Mouse (Mus musculus) forebrain, embryonic 14.5 days (tissue): ENCODE measurements around the gene Hpd. TPM values are rescaled to one million over a fixed set of nuclear protein-coding genes. Genes with fewer than 3 reads are reported as not detected.

ENCODE experiments used
- ATAC-seq: fragments of 200-750 bp; cut with Nextera tagmentation; 2 replicates; pipeline ENCODE4 v1.8.0; 2017; ENCODE audit warnings: mild to moderate bottlenecking, moderate library complexity
- DNase-seq: peaks from one replicate; pipeline ENCODE4 v3.0.0-alpha.2; 2015; ENCODE audit warnings: low spot score
- H3K27ac ChIP-seq: fragments of 300-500 bp; sonication (generic); 2 replicates; pipeline ENCODE4 v1.5.1; 2014; ENCODE audit warnings: low read depth, mild to moderate bottlenecking, control low read depth, low read length, moderate library complexity
- H3K27me3 ChIP-seq: fragments of 300-500 bp; sonication (generic); replicated peaks from 2 replicates; pipeline ENCODE4 v1.6.1; 2014; ENCODE audit warnings: low read length, control low read depth, mixed read lengths; ENCODE audit not compliant: control insufficient read depth, insufficient read depth
- H3K36me3 ChIP-seq: fragments of 300-500 bp; sonication (generic); 2 replicates; pipeline ENCODE4 v1.6.1; 2014; ENCODE audit warnings: low read length, control low read depth; ENCODE audit not compliant: control insufficient read depth, insufficient read depth
- H3K4me1 ChIP-seq: fragments of 300-500 bp; sonication (generic); 2 replicates; pipeline ENCODE4 v1.6.1; 2014; ENCODE audit warnings: antibody characterized with exemption, low read length, control low read depth; ENCODE audit not compliant: control insufficient read depth, insufficient read depth
- H3K4me2 ChIP-seq: fragments of 300-500 bp; sonication (generic); 2 replicates; pipeline ENCODE4 v1.6.1; 2014; ENCODE audit warnings: mild to moderate bottlenecking, control low read depth, low read length
- H3K4me3 ChIP-seq: fragments of 300-500 bp; sonication (generic); 2 replicates; pipeline ENCODE4 v1.5.1; 2014; ENCODE audit warnings: low read depth, low read length, control low read depth
- H3K9ac ChIP-seq: fragments of 300-500 bp; sonication (generic); 2 replicates; pipeline ENCODE4 v1.6.1; 2014; ENCODE audit warnings: mild to moderate bottlenecking, low read length, control low read depth, moderate library complexity
- H3K9me3 ChIP-seq: fragments of 300-500 bp; sonication (generic); replicated peaks from 2 replicates; pipeline ENCODE4 v1.6.1; 2016; ENCODE audit warnings: low read length, control low read depth, mixed read lengths; ENCODE audit not compliant: control insufficient read depth
- WGBS: fragments of 180-500 bp; shearing (Covaris S2); extraction: QIAGEN DNeasy Blood & Tissue Kit; methylation state at CpG from one replicate; pipeline ENCODE4 v1.1.7; 2014; 5-methylcytosine and 5-hydroxymethylcytosine counted together
- polyA plus RNA-seq: library from polyadenylated mRNA; unstranded; fragments of >200 nt; fragmentation: Nextera tagmentation; extraction: Ambion mirVana; gene quantifications from 2 replicates; pipeline ENCODE4 v1.2.1, GENCODE M21; 2014

The Hpd gene
- polyA plus RNA-seq, 1 experiment from 2014 or later, result not detected

DNA sequence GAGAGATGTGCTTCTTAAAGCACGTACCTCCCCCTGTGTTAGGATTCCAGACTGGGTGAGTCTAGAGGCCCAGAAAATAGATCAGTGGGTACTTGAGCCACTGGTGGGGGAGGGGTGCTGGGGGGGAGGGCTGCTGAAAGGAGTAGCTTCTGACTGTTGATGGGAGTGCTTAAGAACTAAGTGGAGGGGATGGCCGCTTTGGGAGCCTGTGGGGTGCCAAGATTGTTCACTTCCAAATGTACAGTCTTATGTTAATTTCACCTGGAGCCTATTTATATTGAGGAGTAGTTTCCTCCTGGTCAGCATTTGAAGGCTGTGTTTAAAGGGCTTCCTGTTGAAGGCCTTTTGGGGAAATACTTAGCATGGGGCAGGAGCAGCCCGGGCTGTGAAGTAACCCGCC, 24.6 kb downstream of the Hpd start:
- Histone ChIP-seq H3K27ac (no peak overlapping the region), H3K4me1 (no peaks in the 10 kb centered on the region), H3K4me3 (no peak overlapping the region), H3K4me2 (no peak overlapping the region), H3K9ac (no peak overlapping the region), H3K36me3 (peaks cover 91% of the 10 kb centered on the region), H3K27me3 (no peaks in the 10 kb centered on the region), H3K9me3 (no peaks in the 10 kb centered on the region)
- no peak for DNase-seq
- WGBS, result 85% methylated on average over 4 of the region's 4 CpGs
- ATAC-seq, result no peak

DNA sequence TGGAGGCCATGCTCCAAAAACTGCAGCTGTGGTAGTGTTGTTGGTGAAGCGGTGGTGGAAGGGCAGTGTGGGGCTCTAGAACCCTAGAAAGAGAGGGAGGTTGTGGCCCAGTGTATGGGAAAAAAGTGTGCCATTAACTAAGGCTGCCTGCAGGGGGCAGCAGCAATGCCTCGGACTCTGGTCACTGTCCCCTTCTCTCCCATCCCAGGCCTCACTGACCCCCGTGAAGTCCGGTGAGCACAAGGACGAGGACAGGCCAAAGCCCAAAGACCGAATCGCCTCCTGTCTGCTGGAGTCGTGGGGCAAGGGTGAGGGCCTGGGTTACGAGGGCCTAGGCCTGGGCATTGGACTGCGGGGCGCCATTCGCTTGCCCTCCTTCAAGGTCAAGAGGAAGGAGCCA, 25.8 kb downstream of the Hpd start:
- H3K9me3 ChIP-seq, result no peaks in the 10 kb centered on the region
- no peak overlapping the region for H3K4me2 ChIP-seq
- H3K4me1 ChIP-seq, result no peaks in the 10 kb centered on the region
- no peak overlapping the region for H3K27ac ChIP-seq
- DNase-seq, result no peak
- no peak overlapping the region for H3K9ac ChIP-seq
- ATAC-seq, result no peak
- H3K4me3 ChIP-seq, result no peak overlapping the region
- H3K27me3 ChIP-seq, result no peaks in the 10 kb centered on the region
- 86% methylated on average over 12 of the region's 12 CpGs for WGBS
- H3K36me3 ChIP-seq, result peaks cover 91% of the 10 kb centered on the region

DNA sequence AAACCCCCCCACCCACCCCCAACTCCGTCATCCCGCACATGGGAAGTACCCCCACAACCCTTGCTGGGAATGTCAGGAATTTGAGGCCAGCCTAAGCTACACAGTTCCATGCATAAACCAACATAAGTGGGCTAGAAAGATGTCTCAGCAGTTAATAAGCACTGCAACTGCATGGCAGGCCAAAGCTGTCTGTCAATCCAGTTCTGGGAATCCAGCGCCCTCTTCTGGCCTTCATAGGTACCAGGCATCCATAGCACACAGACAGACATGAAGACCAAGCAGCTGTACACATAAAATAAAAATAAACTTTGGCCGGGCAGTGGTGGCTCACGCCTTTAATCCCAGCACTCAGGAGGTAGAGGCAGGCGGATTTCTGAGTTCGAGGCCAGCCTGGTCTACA, 27.1 kb downstream of the Hpd start:
- WGBS, result 62% methylated on average over 7 of the region's 7 CpGs
- Histone ChIP-seq H3K27ac (no peak overlapping the region), H3K4me3 (no peak overlapping the region), H3K4me2 (no peak overlapping the region), H3K36me3 (peaks cover 88% of the 10 kb centered on the region), H3K9ac (no peak overlapping the region), H3K9me3 (no peaks in the 10 kb centered on the region), H3K4me1 (peaks cover 8% of the 10 kb centered on the region), H3K27me3 (no peaks in the 10 kb centered on the region)
- ATAC-seq, result peak; percentile 56
- DNase-seq, result peak; percentile 83

DNA sequence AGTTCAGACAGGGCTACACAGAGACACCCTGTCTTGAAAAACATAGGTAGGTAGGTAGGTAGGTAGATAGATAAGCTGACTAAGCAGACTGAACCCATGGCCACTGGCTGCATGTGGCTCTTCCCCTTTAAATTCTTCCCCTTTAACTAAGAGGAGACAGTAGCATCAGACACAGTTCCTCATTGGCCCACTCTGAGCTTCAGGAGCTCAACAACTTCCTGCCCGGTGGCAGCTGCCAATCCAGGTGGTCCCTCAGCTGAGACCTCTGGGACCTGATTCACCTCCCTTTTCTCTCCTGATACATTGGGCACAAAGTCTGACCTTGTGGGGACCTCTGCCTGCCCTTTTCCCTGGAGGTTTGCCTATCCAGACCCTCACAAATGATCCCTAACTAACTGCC, 29.6 kb downstream of the Hpd start:
- DNase-seq (no peak), ATAC-seq (no peak)
- WGBS, result 94% methylated on average over 1 of the region's 1 CpGs
- no peak overlapping the region for H3K4me3 ChIP-seq
- H3K27ac ChIP-seq, result no peak overlapping the region
- H3K4me2 ChIP-seq, result no peak overlapping the region
- peaks cover 84% of the 10 kb centered on the region for H3K36me3 ChIP-seq
- no peaks in the 10 kb centered on the region for H3K27me3 ChIP-seq
- peaks cover 20% of the 10 kb centered on the region for H3K4me1 ChIP-seq
- no peak overlapping the region for H3K9ac ChIP-seq
- no peaks in the 10 kb centered on the region for H3K9me3 ChIP-seq

DNA sequence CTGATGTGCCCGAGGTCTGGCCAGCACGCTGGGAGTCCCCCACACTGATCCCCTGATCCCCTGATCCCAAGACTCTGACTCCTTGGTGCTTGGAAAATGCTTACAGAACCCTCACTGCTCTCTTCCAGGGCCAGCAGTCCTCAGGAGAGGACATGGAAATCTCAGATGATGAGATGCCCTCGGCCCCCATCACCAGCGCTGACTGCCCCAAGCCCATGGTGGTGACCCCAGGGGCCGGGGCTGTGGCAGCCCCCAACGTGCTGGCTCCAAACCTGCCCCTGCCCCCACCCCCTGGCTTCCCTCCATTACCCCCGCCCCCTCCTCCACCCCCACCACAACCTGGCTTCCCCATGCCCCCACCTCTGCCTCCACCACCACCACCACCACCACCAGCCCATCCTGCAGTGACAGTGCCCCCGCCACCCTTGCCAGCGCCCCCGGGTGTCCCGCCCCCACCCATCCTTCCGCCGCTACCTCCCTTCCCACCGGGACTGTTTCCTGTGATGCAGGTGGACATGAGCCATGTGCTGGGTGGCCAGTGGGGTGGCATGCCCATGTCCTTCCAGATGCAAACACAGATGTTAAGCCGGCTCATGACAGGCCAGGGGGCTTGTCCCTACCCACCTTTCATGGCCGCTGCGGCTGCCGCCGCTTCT, 30.7 kb downstream of the Hpd start:
- Histone ChIP-seq H3K4me3 (no peak overlapping the region), H3K9me3 (no peaks in the 10 kb centered on the region), H3K9ac (peak overlapping the region; percentile 17; the same call in 1 of the 2 replicates), H3K36me3 (peaks cover 84% of the 10 kb centered on the region), H3K27ac (no peak overlapping the region), H3K4me1 (peaks cover 20% of the 10 kb centered on the region), H3K4me2 (no peak overlapping the region), H3K27me3 (no peaks in the 10 kb centered on the region)
- no peak for ATAC-seq
- DNase-seq, result no peak
- 94% methylated on average over 19 of the region's 19 CpGs for WGBS

DNA sequence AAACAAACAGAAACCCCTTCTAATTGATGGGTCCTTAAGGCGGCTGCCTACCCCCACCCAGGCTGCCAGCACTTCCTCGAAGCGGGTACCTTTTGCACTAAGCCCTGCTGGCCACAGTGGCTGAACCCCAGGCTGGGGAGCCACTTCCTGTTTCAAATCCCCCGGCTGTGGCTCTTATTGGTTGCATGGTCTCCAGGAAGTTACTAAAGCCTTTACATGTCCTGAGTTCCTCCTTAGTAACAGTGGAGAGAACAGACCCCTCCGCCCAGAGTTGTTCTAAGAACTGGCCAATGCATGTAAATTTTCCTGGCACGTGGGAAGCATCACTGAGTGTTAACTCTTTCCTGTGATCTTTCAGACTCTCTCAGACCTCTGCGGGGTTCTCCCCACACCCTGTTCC, 31.4 kb downstream of the Hpd start:
- peaks cover 84% of the 10 kb centered on the region for H3K36me3 ChIP-seq
- peak overlapping the region; percentile 40 for H3K9ac ChIP-seq
- H3K27me3 ChIP-seq, result no peaks in the 10 kb centered on the region
- peak overlapping the region; percentile 60 for H3K4me2 ChIP-seq
- H3K27ac ChIP-seq, result no peak overlapping the region
- H3K9me3 ChIP-seq, result no peaks in the 10 kb centered on the region
- peaks cover 20% of the 10 kb centered on the region for H3K4me1 ChIP-seq
- peak; percentile 45 for DNase-seq
- 56% methylated on average over 7 of the region's 7 CpGs for WGBS
- no peak for ATAC-seq
- H3K4me3 ChIP-seq, result peak overlapping the region; percentile 31; the same call in 1 of the 2 replicates

DNA sequence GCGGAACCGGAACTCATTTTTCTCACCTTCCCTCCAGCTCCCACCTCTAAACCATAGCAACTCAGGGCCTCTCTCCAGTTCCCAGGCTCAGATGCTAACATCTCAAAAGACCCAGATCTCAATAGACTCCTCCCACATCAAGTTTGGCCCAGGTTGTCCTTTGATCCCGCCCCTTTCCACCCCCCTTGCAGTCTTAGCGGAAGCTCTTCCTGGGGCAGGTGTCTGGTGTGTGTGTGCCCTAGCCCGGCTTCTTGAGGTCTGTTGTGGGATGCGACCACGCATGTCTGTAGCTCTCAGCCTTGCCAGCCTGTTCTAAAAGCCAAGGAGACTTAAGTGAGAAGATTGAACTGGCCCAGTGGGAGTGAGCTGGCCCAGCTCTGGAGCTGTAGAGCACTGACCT, 31.9 kb downstream of the Hpd start:
- no peak for DNase-seq
- peaks cover 24% of the 10 kb centered on the region for H3K4me1 ChIP-seq
- H3K4me3 ChIP-seq, result peak overlapping the region; percentile 31
- H3K4me2 ChIP-seq, result peak overlapping the region; percentile 60
- no peaks in the 10 kb centered on the region for H3K9me3 ChIP-seq
- H3K36me3 ChIP-seq, result peaks cover 84% of the 10 kb centered on the region
- no peak for ATAC-seq
- peak overlapping the region; percentile 48 for H3K9ac ChIP-seq
- H3K27ac ChIP-seq, result no peak overlapping the region
- 62% methylated on average over 7 of the region's 7 CpGs for WGBS
- H3K27me3 ChIP-seq, result no peaks in the 10 kb centered on the region

DNA sequence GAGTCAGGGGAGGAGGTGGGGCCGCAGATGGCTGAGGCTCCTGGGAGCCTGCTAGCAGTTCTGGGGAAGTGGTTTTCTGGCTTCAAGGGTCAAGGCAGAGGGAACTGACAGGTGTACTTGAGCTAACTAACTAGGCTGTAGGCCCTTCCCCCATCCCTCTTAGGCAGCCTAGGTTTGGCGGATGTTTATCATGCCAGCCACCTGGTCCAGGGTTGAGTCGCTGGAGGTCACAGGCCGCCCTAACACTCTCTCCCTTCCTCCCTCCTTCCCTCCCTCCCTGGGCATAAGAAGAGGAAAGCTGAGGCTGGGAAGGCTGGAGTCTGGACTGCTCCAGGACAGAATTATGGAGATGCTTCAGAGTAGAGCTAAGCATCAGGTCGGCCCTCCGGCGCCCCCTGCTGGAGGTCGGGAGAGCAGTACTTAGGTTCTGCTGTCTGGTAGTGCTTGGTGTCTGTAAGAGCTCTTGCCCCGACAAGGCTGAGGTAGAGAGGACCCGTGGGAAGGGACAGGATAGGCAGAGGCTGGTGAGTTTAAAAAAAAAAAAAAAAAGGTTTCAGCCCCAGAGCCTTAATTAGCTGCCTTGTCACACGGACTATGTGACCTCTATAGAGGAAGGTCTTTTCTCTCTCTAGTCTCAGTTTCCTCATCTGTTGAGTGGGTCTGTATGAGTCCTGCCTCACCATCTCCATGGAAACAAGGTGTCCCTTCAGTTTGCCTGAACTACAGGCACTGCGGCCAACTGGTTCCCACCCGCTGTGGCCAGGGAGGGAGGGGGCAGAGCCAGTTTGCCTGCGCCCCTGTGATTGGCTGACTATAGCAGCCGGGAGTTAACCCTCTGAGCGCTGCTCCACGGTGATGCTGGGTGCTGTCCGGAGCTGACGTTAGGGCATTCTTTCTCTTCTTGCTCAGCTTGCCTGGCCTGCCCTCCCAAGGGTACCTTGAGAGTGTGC, 32.8 kb downstream of the Hpd start:
- peak overlapping the region; percentile 31 for H3K4me3 ChIP-seq
- ATAC-seq (peak; percentile 93), DNase-seq (peak; percentile 90)
- H3K4me2 ChIP-seq, result peak overlapping the region; percentile 60
- H3K27me3 ChIP-seq, result no peaks in the 10 kb centered on the region
- peaks cover 85% of the 10 kb centered on the region for H3K36me3 ChIP-seq
- H3K9ac ChIP-seq, result peak overlapping the region; percentile 48
- peaks cover 33% of the 10 kb centered on the region for H3K4me1 ChIP-seq
- no peak overlapping the region for H3K27ac ChIP-seq
- no peaks in the 10 kb centered on the region for H3K9me3 ChIP-seq
- 9% methylated on average over 19 of the region's 19 CpGs for WGBS
